In genomic region chr15:57508242-57509184, GRCm38 (mm10) we compare ENCODE assay signal across 9 mouse cellular contexts. TPM values are rescaled to one million over a fixed set of nuclear protein-coding genes. Genes with fewer than 3 reads are reported as not detected.
DNase-seq lines count a peak whose midpoint lies in the region; ATAC-seq lines count a peak whose summit lies in the region.
"Had no signal": no experiment of that assay in that cellular context is flagged by ENCODE, and none has a peak within 500 bp of the region (broad histone marks: within the 10 kb centered on the region; RNA-seq: fewer than 3 reads in every experiment).

No protein-coding gene starts in this region.

- H3K9me3 ChIP-seq in hindbrain, embryonic 16.5 days (ENCODE audit: control insufficient read depth, low read length) = peaks cover 2% of the 10 kb centered on the region; the same call in 1 of the 2 replicates
- H3K9me3 ChIP-seq: megakaryocyte, embryonic 14.5 days had no signal

- H3K27ac ChIP-seq in hindbrain, embryonic 16.5 days (ENCODE audit: low read depth, low read length) = no peak overlapping the region

- H3K36me3 ChIP-seq in hindbrain, embryonic 16.5 days (ENCODE audit: control insufficient read depth, insufficient read depth, low read length) = no peaks in the 10 kb centered on the region

- 0 out of 2 replicates have a peak, but pooled peaks cover 2% of the 10 kb centered on the region for H3K4me1 ChIP-seq in hindbrain, embryonic 16.5 days (ENCODE audit: control insufficient read depth, insufficient read depth, low read depth, low read length)
- H3K4me1 ChIP-seq: megakaryocyte, embryonic 14.5 days had no signal

- H3K4me2 ChIP-seq in hindbrain, embryonic 16.5 days (ENCODE audit: low read length) = no peak overlapping the region

- 64% methylated on average over 11 of the region's 11 CpGs for WGBS in hindbrain, embryonic 16.5 days

- H3K4me3 ChIP-seq in hindbrain, embryonic 16.5 days (ENCODE audit: low read length) = no peak overlapping the region
- H3K4me3 ChIP-seq: megakaryocyte, embryonic 14.5 days had no signal

- DNase-seq in WW6 (ENCODE audit: low read depth, low spot score) = peak; percentile 24
- peak; percentile 75 for DNase-seq in cerebellum, adult 9-10 months
- DNase-seq in frontal cortex, adult 2 months (ENCODE audit: extremely low spot score in 1 of 2, low spot score in 1 of 2) = peak; percentile 19 to 91
- peak; percentile 66 to 97 for DNase-seq in layer of hippocampus, postnatal 25 days (ENCODE audit: extremely low spot score in 1 of 2, low spot score in 1 of 2)
- peak; percentile 38 to 80 for DNase-seq in lung, postnatal 4 days
- peak; percentile 70 to 89 for DNase-seq in right cerebral cortex, postnatal 10 days (ENCODE audit: low spot score in 2 of 2)
- DNase-seq in urinary bladder, postnatal 4 days (ENCODE audit: low spot score in 2 of 2) = peak; percentile 49 to 88

- peak; percentile 92 for ATAC-seq in hindbrain, embryonic 16.5 days

- H3K27me3 ChIP-seq in hindbrain, embryonic 16.5 days (replicated peaks; ENCODE audit: control insufficient read depth, insufficient read depth, low read length) = no peaks in the 10 kb centered on the region
- H3K27me3 ChIP-seq: megakaryocyte, embryonic 14.5 days had no signal

- H3K9ac ChIP-seq in hindbrain, embryonic 16.5 days (ENCODE audit: low read depth, low read length) = no peak overlapping the region

RNA-seq across cellular contexts. Expression of gene Slc22a22, which starts 31.1 kb away (rescaled TPM):
- not detected in 2 replicates for polyA plus RNA-seq in frontal cortex, adult 2 months (2012; rRNA removed)
- polyA plus RNA-seq in hindbrain, embryonic 16.5 days (2015; fragmentation: Nextera tagmentation; extraction: Ambion mirVana) = 0.08 TPM in 1 of 2 replicates, not detected in the other
- total RNA-seq in layer of hippocampus, postnatal 25 days (2021) = not detected

Comparison
In these comparisons a context has a peak if more than half of its experiments do, and no peak if none do; other contexts are left out.
1. DNase-seq: peak in every context shown above with its lines; median percentile 82 in layer of hippocampus, postnatal 25 days; 80 in right cerebral cortex, postnatal 10 days; 75 in cerebellum, adult 9-10 months; 68 in urinary bladder, postnatal 4 days; 59 in lung, postnatal 4 days; 55 in frontal cortex, adult 2 months; 24 in WW6.